Mouse (Mus musculus): ENCODE data around the gene Erp27. TPM values are rescaled to one million over a fixed set of nuclear protein-coding genes. Genes with fewer than 3 reads are reported as not detected.
"Not testable (repeated sequence)": the region's sequence is repeated elsewhere in the genome, so short reads cannot be mapped to it uniquely, and the experiment has no call there.

Erp27 gene
- polyA plus RNA-seq, 1 experiment from 2014 or later = not detected

- Histone ChIP-seq H3K27me3 (ENCODE audit: control insufficient read depth, insufficient read depth, low read length) (no peaks in the 10 kb centered on the region), H3K4me1 (ENCODE audit: control insufficient read depth, insufficient read depth, low read length) (no peaks in the 10 kb centered on the region), H3K27ac (ENCODE audit: low read depth, low read length) (no peak overlapping the region), H3K9me3 (ENCODE audit: control insufficient read depth, low read length) (no peaks in the 10 kb centered on the region), H3K4me3 (ENCODE audit: low read depth, low read length) (no peak overlapping the region), H3K36me3 (ENCODE audit: control insufficient read depth, insufficient read depth, low read length) (no peaks in the 10 kb centered on the region), H3K9ac (replicated peaks; ENCODE audit: low read depth, low read length) (no peak overlapping the region), H3K4me2 (ENCODE audit: low read depth, low read length) (no peak overlapping the region)
- 87% methylated on average over 6 of the region's 6 CpGs for WGBS
- no peak for ATAC-seq (ENCODE audit: low read depth)
Observed at GRCm38 (mm10) chr6:136889067-136889466, 32.9 kb downstream of the Erp27 start.

- Histone ChIP-seq H3K4me1 (ENCODE audit: control insufficient read depth, insufficient read depth, low read length) (no peaks in the 10 kb centered on the region), H3K9me3 (ENCODE audit: control insufficient read depth, low read length) (no peaks in the 10 kb centered on the region), H3K27me3 (ENCODE audit: control insufficient read depth, insufficient read depth, low read length) (no peaks in the 10 kb centered on the region), H3K27ac (ENCODE audit: low read depth, low read length) (no peak overlapping the region), H3K9ac (replicated peaks; ENCODE audit: low read depth, low read length) (no peak overlapping the region), H3K4me2 (ENCODE audit: low read depth, low read length) (no peak overlapping the region), H3K36me3 (ENCODE audit: control insufficient read depth, insufficient read depth, low read length) (no peaks in the 10 kb centered on the region), H3K4me3 (ENCODE audit: low read depth, low read length) (no peak overlapping the region)
- WGBS = 69% methylated on average over 9 of the region's 9 CpGs
- no peak for ATAC-seq (ENCODE audit: low read depth)
Observed at GRCm38 (mm10) chr6:136887854-136888253, 34.1 kb downstream of the Erp27 start.

GRCm38 (mm10) chr6:136884766-136885165 lies 37.2 kb downstream of the Erp27 start:
- not testable (repeated sequence) for H3K4me1 ChIP-seq (ENCODE audit: control insufficient read depth, insufficient read depth, low read length); H3K27ac ChIP-seq (ENCODE audit: low read depth, low read length); H3K4me2 ChIP-seq (ENCODE audit: low read depth, low read length); H3K27me3 ChIP-seq (ENCODE audit: control insufficient read depth, insufficient read depth, low read length); H3K4me3 ChIP-seq (ENCODE audit: low read depth, low read length); ATAC-seq (ENCODE audit: low read depth); H3K9ac ChIP-seq (replicated peaks; ENCODE audit: low read depth, low read length); H3K9me3 ChIP-seq (ENCODE audit: control insufficient read depth, low read length); H3K36me3 ChIP-seq (ENCODE audit: control insufficient read depth, insufficient read depth, low read length)
- 61% methylated on average over 1 of the region's 1 CpGs for WGBS

- no peaks in the 10 kb centered on the region for H3K9me3 ChIP-seq (ENCODE audit: control insufficient read depth, low read length)
- ATAC-seq (ENCODE audit: low read depth) = no peak
- H3K4me3 ChIP-seq (ENCODE audit: low read depth, low read length) = no peak overlapping the region
Observed at GRCm38 (mm10) chr6:136883961-136884360, 38.0 kb downstream of the Erp27 start.

DNA sequence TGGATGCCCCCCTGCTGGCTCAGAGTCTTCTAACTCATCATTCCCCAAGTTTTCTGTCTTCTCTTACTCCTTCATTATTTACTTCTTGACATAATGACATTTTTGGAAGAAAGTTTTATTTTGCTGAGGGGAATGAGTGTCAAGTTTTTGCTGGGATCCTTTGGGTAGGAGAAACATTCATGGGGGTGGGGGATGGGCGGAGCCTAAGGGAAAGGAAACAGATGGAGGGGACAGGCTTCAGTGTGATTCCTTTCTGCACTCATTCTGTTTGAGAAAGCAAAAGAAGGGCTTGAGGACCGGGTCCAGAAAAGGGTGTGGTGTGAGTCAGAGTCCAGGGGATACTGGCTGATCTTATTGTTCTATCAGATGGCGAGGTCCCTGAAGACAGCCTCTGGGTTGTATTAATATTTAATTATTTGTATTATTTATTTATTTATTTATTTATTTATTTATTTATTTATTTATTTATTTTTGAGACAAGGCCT lies 38.5 kb downstream of the Erp27 start:
- no peaks in the 10 kb centered on the region for H3K36me3 ChIP-seq (ENCODE audit: control insufficient read depth, insufficient read depth, low read length)
- WGBS = 80% methylated on average over 3 of the region's 3 CpGs
- no peak overlapping the region for H3K4me2 ChIP-seq (ENCODE audit: low read depth, low read length)
- no peak overlapping the region for H3K27ac ChIP-seq (ENCODE audit: low read depth, low read length)
- no peaks in the 10 kb centered on the region for H3K9me3 ChIP-seq (ENCODE audit: control insufficient read depth, low read length)
- no peaks in the 10 kb centered on the region for H3K27me3 ChIP-seq (ENCODE audit: control insufficient read depth, insufficient read depth, low read length)
- no peaks in the 10 kb centered on the region for H3K4me1 ChIP-seq (ENCODE audit: control insufficient read depth, insufficient read depth, low read length)
- H3K9ac ChIP-seq (replicated peaks; ENCODE audit: low read depth, low read length) = no peak overlapping the region
- no peak overlapping the region for H3K4me3 ChIP-seq (ENCODE audit: low read depth, low read length)
- no peak for ATAC-seq (ENCODE audit: low read depth)

More at GRCm38 (mm10) chr6:136883961-136884360, 38.0 kb downstream of the Erp27 start:
- H3K27ac ChIP-seq (ENCODE audit: low read depth, low read length) = no peak overlapping the region
- H3K36me3 ChIP-seq (ENCODE audit: control insufficient read depth, insufficient read depth, low read length) = no peaks in the 10 kb centered on the region
- no peak overlapping the region for H3K9ac ChIP-seq (replicated peaks; ENCODE audit: low read depth, low read length)
- H3K27me3 ChIP-seq (ENCODE audit: control insufficient read depth, insufficient read depth, low read length) = no peaks in the 10 kb centered on the region
- H3K4me2 ChIP-seq (ENCODE audit: low read depth, low read length) = no peak overlapping the region
- no peaks in the 10 kb centered on the region for H3K4me1 ChIP-seq (ENCODE audit: control insufficient read depth, insufficient read depth, low read length)
- WGBS = 97% methylated on average over 6 of the region's 6 CpGs

DNA sequence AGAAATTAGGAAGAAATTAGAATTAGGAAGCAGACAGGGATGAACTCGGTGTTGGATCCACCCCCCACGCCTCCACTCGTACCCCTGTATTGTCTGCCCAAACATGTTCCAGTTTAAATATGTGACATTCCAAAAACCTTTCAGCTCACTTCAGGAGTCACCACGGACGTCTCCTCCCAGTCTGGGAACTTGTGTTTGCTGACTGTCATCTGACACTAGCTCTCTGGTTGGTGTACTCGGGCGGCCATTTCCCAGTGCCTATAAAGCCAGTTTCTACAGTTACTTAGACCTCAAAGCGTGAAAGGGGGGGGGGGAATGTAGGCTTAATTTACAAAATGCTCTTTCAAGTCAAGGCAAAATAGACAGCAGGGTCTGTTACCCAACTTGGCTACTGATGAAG lies 40.3 kb downstream of the Erp27 start:
- Histone ChIP-seq H3K27ac (ENCODE audit: low read depth, low read length) (no peak overlapping the region), H3K36me3 (ENCODE audit: control insufficient read depth, insufficient read depth, low read length) (no peaks in the 10 kb centered on the region), H3K4me2 (ENCODE audit: low read depth, low read length) (no peak overlapping the region), H3K4me1 (ENCODE audit: control insufficient read depth, insufficient read depth, low read length) (no peaks in the 10 kb centered on the region), H3K9ac (replicated peaks; ENCODE audit: low read depth, low read length) (no peak overlapping the region), H3K9me3 (ENCODE audit: control insufficient read depth, low read length) (no peaks in the 10 kb centered on the region), H3K27me3 (ENCODE audit: control insufficient read depth, insufficient read depth, low read length) (no peaks in the 10 kb centered on the region), H3K4me3 (ENCODE audit: low read depth, low read length) (no peak overlapping the region)
- WGBS = 79% methylated on average over 8 of the region's 8 CpGs
- no peak for ATAC-seq (ENCODE audit: low read depth)

- 57% methylated on average over 9 of the region's 9 CpGs for WGBS
- Histone ChIP-seq H3K9ac (replicated peaks; ENCODE audit: low read depth, low read length) (no peak within 1 kb of the TSS), H3K4me2 (ENCODE audit: low read depth, low read length) (no peak within 1 kb of the TSS; the same call in 1 of the 2 replicates), H3K4me1 (ENCODE audit: control insufficient read depth, insufficient read depth, low read length) (no peaks in the 10 kb centered on the region), H3K4me3 (ENCODE audit: low read depth, low read length) (no peak within 1 kb of the TSS), H3K9me3 (ENCODE audit: control insufficient read depth, low read length) (no peaks in the 10 kb centered on the region), H3K27me3 (ENCODE audit: control insufficient read depth, insufficient read depth, low read length) (no peaks in the 10 kb centered on the region), H3K36me3 (ENCODE audit: control insufficient read depth, insufficient read depth, low read length) (no peaks in the 10 kb centered on the region), H3K27ac (ENCODE audit: low read depth, low read length) (no peak within 1 kb of the TSS)
- no peak for ATAC-seq (ENCODE audit: low read depth)
Observed at GRCm38 (mm10) chr6:136875670-136876069, 46.3 kb downstream of the Erp27 start, which contains the start of gene Mgp. TSS of gene Mgp (minus strand) at chr6:136875823.

DNA sequence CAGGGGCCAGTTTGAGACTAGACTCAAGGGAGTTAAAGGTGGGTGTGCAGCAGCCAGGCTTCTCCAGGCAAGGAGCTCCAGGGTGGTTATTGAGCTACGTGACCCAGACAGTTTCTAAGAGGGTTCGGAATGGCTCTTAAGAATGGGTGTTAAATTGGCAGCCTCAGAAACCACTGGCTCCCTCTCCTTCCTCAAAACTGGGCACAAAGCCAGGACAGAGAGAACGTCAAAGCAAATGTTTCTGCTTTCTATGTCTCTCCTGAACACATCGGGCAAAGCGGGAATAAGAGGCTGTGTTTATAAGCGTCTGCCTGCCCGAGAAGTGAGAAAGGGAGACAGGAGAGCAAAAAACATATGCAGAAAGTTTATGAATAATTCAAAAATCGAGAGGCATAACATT lies 47.4 kb downstream of the Erp27 start:
- Histone ChIP-seq H3K4me3 (ENCODE audit: low read depth, low read length) (no peak overlapping the region), H3K4me2 (ENCODE audit: low read depth, low read length) (no peak overlapping the region), H3K27me3 (ENCODE audit: control insufficient read depth, insufficient read depth, low read length) (no peaks in the 10 kb centered on the region), H3K4me1 (ENCODE audit: control insufficient read depth, insufficient read depth, low read length) (no peaks in the 10 kb centered on the region), H3K27ac (ENCODE audit: low read depth, low read length) (no peak overlapping the region), H3K9ac (replicated peaks; ENCODE audit: low read depth, low read length) (no peak overlapping the region), H3K36me3 (ENCODE audit: control insufficient read depth, insufficient read depth, low read length) (no peaks in the 10 kb centered on the region), H3K9me3 (ENCODE audit: control insufficient read depth, low read length) (no peaks in the 10 kb centered on the region)
- no peak for ATAC-seq (ENCODE audit: low read depth)
- WGBS = 46% methylated on average over 8 of the region's 8 CpGs

DNA sequence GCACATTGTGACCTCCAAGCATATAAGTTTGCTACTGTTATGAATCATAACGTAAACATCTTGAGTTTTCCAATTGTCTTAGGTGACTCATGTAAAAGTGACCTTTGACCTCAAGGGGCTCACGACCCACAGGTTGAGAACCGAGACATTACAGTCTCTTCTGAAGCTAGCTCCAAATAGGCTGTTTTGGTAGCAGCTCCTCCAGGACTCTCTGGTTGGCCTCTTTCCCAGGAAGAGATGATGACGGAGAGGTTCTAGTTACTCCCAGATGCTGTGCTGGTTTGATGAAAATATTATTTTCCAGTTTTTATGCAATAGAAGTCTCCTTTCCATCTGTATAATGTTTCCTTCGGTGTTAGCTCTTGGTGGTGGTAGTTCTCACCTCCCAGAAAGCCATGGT lies 53.1 kb downstream of the Erp27 start:
- no peak overlapping the region for H3K4me2 ChIP-seq (ENCODE audit: low read depth, low read length)
- H3K9ac ChIP-seq (replicated peaks; ENCODE audit: low read depth, low read length) = no peak overlapping the region
- H3K4me1 ChIP-seq (ENCODE audit: control insufficient read depth, insufficient read depth, low read length) = no peaks in the 10 kb centered on the region
- H3K27ac ChIP-seq (ENCODE audit: low read depth, low read length) = no peak overlapping the region
- 82% methylated on average over 5 of the region's 5 CpGs for WGBS
- ATAC-seq (ENCODE audit: low read depth) = no peak
- no peaks in the 10 kb centered on the region for H3K9me3 ChIP-seq (ENCODE audit: control insufficient read depth, low read length)
- H3K4me3 ChIP-seq (ENCODE audit: low read depth, low read length) = no peak overlapping the region
- H3K27me3 ChIP-seq (ENCODE audit: control insufficient read depth, insufficient read depth, low read length) = no peaks in the 10 kb centered on the region
- no peaks in the 10 kb centered on the region for H3K36me3 ChIP-seq (ENCODE audit: control insufficient read depth, insufficient read depth, low read length)

All from neural tube, embryonic 14.5 days (tissue).